Mouse (Mus musculus) layer of hippocampus, postnatal 10 days (tissue): Measurements from ENCODE around the gene Akap13. TPM values are rescaled to one million over a fixed set of nuclear protein-coding genes. Genes with fewer than 3 reads are reported as not detected.

Experiments
- DNase-seq, 2 experiments: peaks; one replicate each; pipeline ENCODE4 v3.0.0; 2021; ENCODE audit warnings: low spot score in 2 of 2
- total RNA-seq, 2 experiments: library from RNA; stranded (reverse); gene quantifications; 2 replicates each; pipeline ENCODE4 v1.2.3; 2021

Akap13 gene
- total RNA-seq, 2 experiments from 2014 or later: 53.5 to 57.1 TPM

DNA sequence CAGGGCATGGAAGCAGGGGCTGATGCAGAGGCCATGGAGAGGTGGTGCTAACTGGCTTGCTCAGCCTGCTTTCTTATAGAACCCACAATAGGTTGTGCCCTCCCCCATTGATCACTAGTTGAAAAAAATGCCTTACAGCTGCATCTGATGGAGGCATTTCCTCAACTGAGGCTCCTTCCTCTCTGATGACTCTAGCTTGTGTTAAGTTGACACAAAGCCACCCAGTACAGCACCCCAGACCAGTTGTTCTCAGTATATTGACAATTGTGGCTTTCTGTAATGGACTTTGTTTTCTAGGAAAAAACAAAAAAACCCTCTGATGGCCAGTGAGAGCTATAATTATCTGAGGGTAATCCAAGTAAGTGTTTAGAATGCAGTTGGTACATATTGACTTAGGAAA is 178.1 kb downstream of the Akap13 start:
- DNase-seq: no peak

GRCm38 (mm10) chr7:75633807-75634526 is 178.6 kb downstream of the Akap13 start:
- DNase-seq: no peak

GRCm38 (mm10) chr7:75638769-75639168 is 183.4 kb downstream of the Akap13 start:
- no peak for DNase-seq

GRCm38 (mm10) chr7:75639541-75639940 is 184.2 kb downstream of the Akap13 start:
- peak; percentile 79 to 83 for DNase-seq

GRCm38 (mm10) chr7:75640074-75640473 is 184.7 kb downstream of the Akap13 start:
- no peak for DNase-seq

DNA sequence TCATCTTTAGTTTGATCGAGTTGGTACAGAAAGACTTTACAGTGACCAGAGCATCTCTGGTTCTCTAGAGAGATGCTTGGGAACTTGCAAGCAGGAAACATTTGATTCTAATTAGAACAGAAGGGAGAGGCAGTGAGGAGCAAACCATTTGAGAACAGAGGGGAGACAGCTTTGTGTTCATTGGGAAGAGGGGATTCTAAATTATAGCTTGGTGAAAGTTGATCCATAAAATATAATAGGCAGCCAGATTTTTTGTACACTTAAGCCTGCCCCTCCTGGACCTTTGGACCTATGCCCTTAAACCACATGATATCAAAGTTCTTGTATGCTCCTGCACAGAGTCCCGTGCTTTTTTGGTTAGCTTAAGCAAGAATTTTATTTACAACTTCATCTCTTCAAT is 185.3 kb downstream of the Akap13 start:
- no peak for DNase-seq

DNA sequence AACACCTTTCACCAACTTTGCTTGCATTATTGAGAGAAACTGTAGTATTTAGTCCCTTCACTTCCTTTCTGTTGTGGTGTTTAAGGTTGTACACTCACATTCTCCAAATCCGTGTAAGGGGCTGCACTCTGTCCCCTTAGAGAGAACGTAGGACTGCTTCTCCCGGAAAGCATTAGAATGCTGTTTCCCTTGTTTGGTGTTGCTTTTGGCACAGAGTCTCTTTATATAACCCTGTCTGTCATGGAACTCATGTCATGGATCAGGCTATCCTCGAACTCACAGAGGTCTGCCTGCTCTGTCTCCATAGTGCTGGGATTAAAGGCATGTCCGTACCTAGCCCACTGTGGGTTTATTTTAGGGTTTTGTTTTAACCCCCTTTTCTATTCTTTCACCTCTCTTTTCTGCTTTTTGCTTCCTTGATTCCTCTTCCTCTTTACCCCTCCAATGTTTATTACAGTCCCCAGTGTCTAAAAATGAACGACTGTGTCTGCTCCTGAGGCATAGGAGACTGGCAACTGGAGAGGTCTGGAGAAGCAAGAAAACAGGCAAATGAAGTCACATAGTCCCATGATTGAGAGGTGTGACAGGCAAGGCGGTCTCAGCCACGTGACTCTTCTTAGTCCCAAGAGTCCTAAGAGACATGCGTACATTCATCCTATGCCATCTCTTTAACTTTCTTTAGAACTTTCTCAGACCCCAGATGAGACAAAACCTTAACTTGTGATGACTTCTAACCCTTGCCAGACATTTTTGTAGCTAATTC is 186.3 kb downstream of the Akap13 start:
- DNase-seq: no peak

GRCm38 (mm10) chr7:75642178-75642777 is 186.9 kb downstream of the Akap13 start:
- DNase-seq: peak; percentile 37 to 48

DNA sequence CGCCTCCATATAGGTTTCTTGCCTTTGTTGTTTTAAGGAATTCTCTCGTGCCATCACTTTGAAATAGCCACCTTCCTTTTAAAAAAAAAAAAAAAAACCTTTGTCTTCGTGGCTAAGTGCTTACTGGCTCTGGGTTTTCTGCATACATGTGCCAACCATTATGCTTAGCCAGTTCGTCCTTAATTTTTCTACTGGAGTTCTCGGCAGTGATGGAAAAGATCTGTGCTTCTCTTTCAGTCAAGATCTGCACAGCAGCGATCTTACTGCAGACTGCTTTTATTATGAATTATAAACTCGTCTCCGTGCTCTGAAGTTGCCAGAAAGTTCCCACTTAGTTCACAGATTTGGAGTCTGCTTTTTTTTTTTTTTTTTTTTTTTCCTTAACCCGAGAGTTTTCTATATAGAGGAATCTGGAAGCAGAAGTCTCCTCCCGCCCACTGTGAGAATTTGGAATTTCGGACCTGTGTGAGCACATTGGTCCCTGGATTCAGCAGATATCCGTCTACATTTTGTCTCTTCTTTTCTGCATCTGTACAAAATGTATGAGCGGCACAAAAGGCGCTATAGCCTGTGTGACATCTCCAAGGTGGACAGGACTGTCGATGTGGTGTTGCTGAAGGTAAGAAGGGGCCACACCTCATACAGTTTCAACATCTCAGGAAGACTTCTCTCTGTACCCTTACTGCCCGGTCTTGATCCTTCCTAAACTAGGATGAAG is 187.7 kb downstream of the Akap13 start:
- DNase-seq: no peak

DNA sequence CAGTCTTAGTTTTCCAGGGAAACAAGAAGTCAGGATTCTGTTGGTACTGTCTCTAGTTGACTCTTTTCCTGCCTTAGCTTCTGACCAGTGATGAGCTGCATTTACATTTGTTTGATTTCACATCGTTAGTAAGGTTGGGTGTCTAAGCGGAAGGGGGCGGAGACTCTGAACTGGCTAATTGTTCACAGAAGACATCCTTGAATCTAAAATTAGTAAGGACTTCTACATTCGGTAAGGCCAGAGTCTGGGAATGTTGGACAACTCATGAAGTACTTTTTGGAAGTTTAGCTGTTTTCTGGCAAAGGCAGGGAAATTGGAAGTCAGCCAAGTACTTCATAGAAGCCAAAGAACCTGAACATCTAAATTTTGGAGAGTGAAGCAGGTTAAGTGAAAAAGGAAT is 188.7 kb downstream of the Akap13 start:
- no peak for DNase-seq

DNA sequence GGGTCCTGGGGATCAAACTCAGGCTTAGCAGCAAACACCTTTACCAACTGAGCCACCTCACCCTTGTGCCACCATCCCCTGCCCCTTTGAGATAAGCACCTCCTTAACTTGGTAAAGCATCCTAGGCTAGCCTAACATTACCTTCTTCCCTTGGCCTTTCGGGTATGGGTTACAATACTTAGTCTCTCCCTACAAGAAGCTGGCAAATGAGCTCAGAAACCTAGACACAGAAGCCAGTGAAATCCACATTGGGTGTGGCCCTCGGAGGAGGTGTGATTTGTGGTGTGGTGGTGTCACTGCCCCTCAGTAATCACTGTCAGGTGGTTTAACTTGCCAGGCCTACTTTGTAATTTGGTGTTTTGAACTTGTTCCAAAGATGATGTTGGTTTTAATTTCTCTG is 189.3 kb downstream of the Akap13 start:
- DNase-seq: no peak

GRCm38 (mm10) chr7:75645156-75645933 is 190.0 kb downstream of the Akap13 start:
- DNase-seq: no peak

DNA sequence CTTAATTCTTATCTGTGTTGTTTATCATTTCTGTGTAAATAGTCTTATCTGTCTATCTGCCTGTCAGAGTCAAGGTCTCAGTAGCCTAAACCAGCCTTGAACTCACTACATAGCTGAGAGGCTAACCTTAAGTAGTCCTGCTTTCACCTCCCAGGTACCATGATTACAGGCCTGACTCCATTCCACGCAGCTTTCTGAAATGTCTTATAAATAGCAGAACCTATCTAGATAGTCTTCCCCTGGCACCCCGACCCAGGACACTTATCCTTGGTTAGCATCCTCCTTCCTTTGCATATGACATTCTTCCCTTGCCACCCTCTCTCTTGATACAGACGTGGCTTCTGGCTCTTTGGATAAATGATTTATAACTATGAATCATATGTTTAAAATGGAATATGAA is 192.7 kb downstream of the Akap13 start:
- no peak for DNase-seq

DNA sequence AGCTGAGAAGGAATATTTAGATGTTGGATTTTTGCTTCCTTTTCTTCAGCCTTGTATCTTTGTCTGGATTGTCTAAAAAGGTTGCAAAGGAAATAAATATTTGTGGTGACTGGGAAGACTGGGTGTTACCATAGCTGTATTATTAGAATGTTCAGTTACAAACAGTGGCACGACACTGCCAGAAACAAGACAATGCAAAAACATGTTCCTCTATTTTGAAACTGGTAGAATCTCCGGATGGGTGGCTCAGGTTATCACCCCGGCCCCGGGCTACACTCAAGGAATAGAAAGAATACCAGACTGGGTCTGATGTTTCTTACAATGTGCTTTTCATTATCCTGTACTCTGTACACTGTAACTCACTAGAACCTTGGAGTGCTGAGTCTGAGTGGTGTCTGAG is 193.6 kb downstream of the Akap13 start:
- no peak for DNase-seq

DNA sequence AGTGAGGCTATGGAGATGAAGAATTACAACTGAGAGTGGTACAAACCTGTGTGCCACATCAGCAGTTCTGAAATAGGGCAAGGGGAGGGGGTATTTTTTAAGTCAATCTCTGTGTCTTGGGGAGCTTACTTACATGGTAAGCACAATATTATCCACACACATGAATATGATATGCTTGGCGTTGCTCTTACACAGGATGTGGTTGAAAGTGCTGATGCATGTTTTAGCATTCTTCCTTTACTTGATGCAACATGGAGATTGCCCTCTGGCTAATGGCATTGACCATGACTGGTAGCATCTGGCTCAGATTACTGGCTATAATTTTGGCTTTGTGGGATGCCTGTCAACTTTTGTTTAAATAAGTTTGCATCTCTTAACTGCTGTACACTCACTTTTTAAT is 194.6 kb downstream of the Akap13 start:
- DNase-seq: no peak

DNA sequence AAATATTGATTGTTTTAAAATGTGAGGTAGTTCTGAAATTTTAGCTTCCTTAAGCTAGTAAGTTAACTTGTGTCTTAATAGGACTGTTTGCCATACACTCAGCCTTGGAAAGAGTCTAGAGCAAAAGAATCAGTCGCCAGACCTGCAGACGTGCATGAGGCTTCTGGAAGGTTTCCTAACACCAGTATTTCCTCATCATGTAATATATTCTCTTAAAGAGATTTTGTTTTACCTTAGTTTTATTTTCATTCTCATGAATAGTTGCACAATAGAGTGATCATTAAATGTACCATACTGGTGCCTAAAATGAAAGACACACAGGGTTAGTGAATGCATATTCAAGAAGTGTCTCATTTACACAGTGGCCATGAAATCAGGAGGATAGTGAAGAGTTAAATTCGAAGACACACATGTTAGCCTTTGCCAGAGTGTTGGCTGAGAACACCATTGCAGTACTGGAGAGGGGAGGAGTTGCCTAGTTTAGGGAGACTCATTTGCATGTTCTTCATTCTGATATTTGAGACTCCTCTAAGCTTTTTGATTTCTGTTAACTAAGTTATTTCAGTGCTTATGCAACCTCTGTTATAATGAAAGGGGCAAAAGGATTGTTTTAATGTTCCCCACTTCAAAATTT is 198.5 kb downstream of the Akap13 start:
- DNase-seq: no peak

- DNase-seq: no peak
Measured at GRCm38 (mm10) chr7:75655180-75656074, 200.1 kb downstream of the Akap13 start.

- no peak for DNase-seq
Measured at GRCm38 (mm10) chr7:75656297-75656852, 201.0 kb downstream of the Akap13 start.

DNA sequence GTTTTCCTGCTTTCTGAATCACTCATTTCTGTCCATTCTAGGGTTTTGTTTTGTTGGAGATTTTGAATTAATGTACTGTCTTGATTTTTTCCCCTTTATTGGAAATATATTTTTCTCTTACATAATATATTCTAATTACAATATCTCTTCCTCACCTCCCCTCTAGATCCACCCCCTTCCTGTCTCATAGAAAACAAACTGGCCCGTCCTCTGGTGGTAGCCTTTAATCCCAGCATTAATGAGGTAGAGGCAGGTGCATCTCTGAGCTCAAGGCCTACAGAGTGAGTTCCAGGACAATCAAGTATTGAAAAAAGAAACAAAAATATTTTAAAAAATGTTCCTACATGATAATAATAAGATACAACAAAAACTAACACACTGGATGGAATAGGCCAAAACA is 201.6 kb downstream of the Akap13 start:
- DNase-seq: no peak
